Mouse (Mus musculus): Measurements from ENCODE around the gene Zfp385a.

- TF ChIP-seq CTCF (IDR thresholded peaks at IDR 0.05; ENCODE audit: borderline replicate concordance, insufficient read depth, low read length): peak; percentile 57; the same call in 1 of the 2 replicates
- no peak for TF ChIP-seq POLR2A (IDR thresholded peaks at IDR 0.05; ENCODE audit: low read depth, low read length)
Measured at GRCm38 (mm10) chr15:103308056-103308875, 31.6 kb downstream of the Zfp385a start.

Data from embryonic fibroblast, embryonic 13.5 days (primary cell).